Mouse (Mus musculus) kidney, adult 2 months (tissue): ENCODE measurements at regions not wholly inside any gene's neighbourhood (a gene's known extent, or its start where the extent isn't known, plus 50 kb on each side); places are given as distances from the start of the nearest gene placed in this dataset.

ENCODE experiments used
- CTCF ChIP-seq: fragments of 200-500 bp; conservative IDR thresholded peaks from 2 replicates; pipeline ENCODE4 v1.5.1; 2011; ENCODE audit warnings: low read depth, mild to moderate bottlenecking, control low read depth, low read length, moderate library complexity, mixed read lengths; ENCODE audit not compliant: insufficient read depth, insufficient read length
- POLR2A ChIP-seq: fragments of 200-500 bp; IDR thresholded peaks from one replicate; pipeline ENCODE4 v1.6.1; 2011; ENCODE audit warnings: low read depth, low read length, control low read depth

DNA sequence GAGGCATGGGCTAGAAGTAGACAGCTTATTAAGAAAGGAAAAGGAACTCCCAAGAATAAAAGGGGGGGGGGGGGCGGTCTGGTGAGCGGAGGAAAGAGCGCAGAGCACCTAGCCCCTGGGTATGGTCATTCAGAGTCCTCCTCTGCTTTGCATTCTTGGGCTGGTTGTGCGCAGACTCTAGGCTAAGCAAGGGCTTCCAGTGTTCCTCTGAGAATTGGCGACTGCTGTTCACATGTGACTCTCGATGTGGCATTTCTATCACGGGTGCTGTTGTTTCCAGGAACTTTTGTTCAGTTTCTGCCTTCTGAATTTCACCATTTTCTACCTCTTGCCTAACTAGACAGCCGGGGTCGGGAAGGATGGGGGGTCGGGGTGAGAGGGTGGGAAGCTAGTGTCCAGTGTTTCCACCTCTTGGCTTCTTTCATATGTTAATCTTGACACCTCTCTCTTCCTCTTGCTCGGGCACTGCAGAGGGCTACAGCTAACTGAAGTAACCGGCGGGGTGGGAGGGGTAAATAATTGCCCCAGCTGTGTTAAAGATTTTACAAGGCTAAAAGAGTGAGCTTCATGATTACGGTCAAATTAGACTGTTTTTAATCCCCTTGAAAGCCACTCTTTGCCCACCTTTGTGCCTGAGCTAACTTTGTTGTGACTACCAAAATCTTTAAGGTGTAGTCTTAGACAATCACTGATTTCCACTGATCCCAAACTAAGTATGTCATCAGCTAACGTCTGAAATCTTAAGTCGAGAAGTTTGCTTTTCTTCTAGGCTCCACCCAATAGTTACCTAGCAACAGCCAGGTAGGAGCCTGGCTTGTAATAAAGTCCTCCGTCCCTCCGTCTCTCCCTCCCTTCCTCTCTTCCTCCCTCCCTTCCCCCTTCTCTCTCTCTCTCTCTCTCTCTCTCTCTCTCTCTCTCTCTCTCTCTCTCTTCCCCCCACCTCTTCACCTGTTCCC lies 1152.2 kb downstream of the Mrps31 start:
- no peak for TF ChIP-seq POLR2A
- no peak for TF ChIP-seq CTCF
